Mouse (Mus musculus) myocyte (in vitro differentiated cells): ENCODE results near the gene Ogfrl1. TPM values are rescaled to one million over a fixed set of nuclear protein-coding genes. Genes with fewer than 3 reads are reported as not detected.

Experiments used
- H3K27me3 ChIP-seq: one replicate; pipeline ENCODE4 v1.6.1; 2011; ENCODE audit not compliant: control insufficient read depth, insufficient read depth, insufficient read length
- H3K36me3 ChIP-seq: one replicate; pipeline ENCODE4 v1.6.1; 2011; ENCODE audit not compliant: control insufficient read depth, insufficient read depth
- H3K4me2 ChIP-seq: one replicate; pipeline ENCODE4 v1.6.1; 2011; ENCODE audit warnings: low read depth, control low read depth
- H3K4me3 ChIP-seq: one replicate; pipeline ENCODE4 v1.5.1; 2011; ENCODE audit warnings: mild to moderate bottlenecking, control low read depth, moderate library complexity
- H3K79me2 ChIP-seq: one replicate; pipeline ENCODE4 v1.6.1; 2011; ENCODE audit not compliant: control insufficient read depth, insufficient read depth
- H3ac ChIP-seq: one replicate; pipeline ENCODE4 v1.6.1; 2011; ENCODE audit not compliant: control insufficient read depth, insufficient read length
- CEBPB ChIP-seq: IDR thresholded peaks from 2 replicates; pipeline ENCODE4 v1.6.1; 2011; ENCODE audit warnings: mild to moderate bottlenecking, moderate library complexity; ENCODE audit not compliant: poor library complexity, insufficient read depth, severe bottlenecking
- E2F4 ChIP-seq: IDR thresholded peaks from one replicate; pipeline ENCODE4 v1.6.1; 2011; ENCODE audit warnings: mild to moderate bottlenecking, control low read depth, moderate library complexity; ENCODE audit not compliant: insufficient read depth
- MAX ChIP-seq: IDR thresholded peaks from one replicate; pipeline ENCODE4 v1.6.1; 2011; ENCODE audit warnings: low read depth, mild to moderate bottlenecking, control low read depth
- MYOD1 ChIP-seq, 3 experiments: IDR thresholded peaks; one replicate each; pipeline ENCODE4 v1.6.1; 2011; ENCODE audit warnings: control low read depth in 2 of 3, low read depth in 2 of 3, mild to moderate bottlenecking in 2 of 3, moderate library complexity in 1 of 3; ENCODE audit not compliant: insufficient read length in 2 of 3, control insufficient read depth in 1 of 3
- MYOG ChIP-seq, 3 experiments: IDR thresholded peaks; one replicate each; pipeline ENCODE4 v1.6.1; 2011; ENCODE audit warnings: control low read depth in 2 of 3, low read depth in 2 of 3, mild to moderate bottlenecking in 2 of 3; ENCODE audit not compliant: insufficient read length in 2 of 3, control insufficient read depth in 1 of 3, insufficient read depth in 1 of 3
- POLR2A ChIP-seq: IDR thresholded peaks from one replicate; pipeline ENCODE4 v1.6.1; 2011; ENCODE audit warnings: low read depth, mild to moderate bottlenecking, control low read depth, moderate library complexity; ENCODE audit not compliant: insufficient read length
- POLR2AphosphoS2 ChIP-seq: IDR thresholded peaks from one replicate; pipeline ENCODE4 v1.6.1; 2011; ENCODE audit warnings: low read depth, control low read depth; ENCODE audit not compliant: insufficient read length
- REST ChIP-seq: IDR thresholded peaks from one replicate; pipeline ENCODE4 v1.6.1; 2011; ENCODE audit warnings: mild to moderate bottlenecking, control low read depth, moderate library complexity; ENCODE audit not compliant: insufficient read depth, insufficient read length
- SRF ChIP-seq: IDR thresholded peaks from one replicate; pipeline ENCODE4 v1.6.1; 2011; ENCODE audit warnings: low read depth; ENCODE audit not compliant: control insufficient read depth, insufficient read length
- TCF12 ChIP-seq: IDR thresholded peaks from one replicate; pipeline ENCODE4 v1.6.1; 2011; ENCODE audit warnings: mild to moderate bottlenecking, control low read depth; ENCODE audit not compliant: poor library complexity, insufficient read depth, severe bottlenecking
- TCF3 ChIP-seq: IDR thresholded peaks from one replicate; pipeline ENCODE4 v1.6.1; 2011; ENCODE audit warnings: low read depth, control low read depth; ENCODE audit not compliant: insufficient read length
- USF1 ChIP-seq: IDR thresholded peaks from one replicate; pipeline ENCODE4 v1.6.1; 2011; ENCODE audit warnings: low read depth, mild to moderate bottlenecking, control low read depth, moderate library complexity
- polyA plus RNA-seq: library from polyadenylated mRNA; unstranded; fragments of >200 nt; fragmentation: generic; extraction: Trizol; gene quantifications from one replicate; pipeline ENCODE4 v1.2.1, GENCODE M21; 2012; ENCODE audit warnings: missing spikeins

Gene Ogfrl1
- polyA plus RNA-seq, 1 experiment = 0.61 TPM

- no peaks in the 10 kb centered on the region for H3K27me3 ChIP-seq
- no peaks in the 10 kb centered on the region for H3K79me2 ChIP-seq
- no peaks in the 10 kb centered on the region for H3K36me3 ChIP-seq
- no peak overlapping the region for H3K4me3 ChIP-seq
- H3K4me2 ChIP-seq = no peak overlapping the region
- H3ac ChIP-seq = no peak overlapping the region
- TF ChIP-seq MAX (no peak), TCF12 (no peak), MYOD1 (IDR thresholded peaks at IDR 0.05; ENCODE audit: control insufficient read depth in 1 of 3, insufficient read length in 2 of 3, low read depth in 2 of 3) (no peak), POLR2A (no peak), SRF (no peak), USF1 (no peak), TCF3 (no peak), CEBPB (no peak), E2F4 (no peak), MYOG (IDR thresholded peaks at IDR 0.05; ENCODE audit: control insufficient read depth in 1 of 3, insufficient read depth in 1 of 3, insufficient read length in 2 of 3, low read depth in 2 of 3) (no peak)
Measured at GRCm38 (mm10) chr1:23379911-23380740, 17.4 kb downstream of the Ogfrl1 start.

- H3K36me3 ChIP-seq = no peaks in the 10 kb centered on the region
- no peaks in the 10 kb centered on the region for H3K27me3 ChIP-seq
- no peak overlapping the region for H3K4me3 ChIP-seq
- H3K4me2 ChIP-seq = no peak overlapping the region
- H3K79me2 ChIP-seq = no peaks in the 10 kb centered on the region
- TF ChIP-seq SRF (no peak), POLR2A (no peak), USF1 (no peak), CEBPB (no peak), MYOD1 (IDR thresholded peaks at IDR 0.05; ENCODE audit: control insufficient read depth in 1 of 3, insufficient read length in 2 of 3, low read depth in 2 of 3) (no peak), MYOG (IDR thresholded peaks at IDR 0.05; ENCODE audit: control insufficient read depth in 1 of 3, insufficient read depth in 1 of 3, insufficient read length in 2 of 3, low read depth in 2 of 3) (no peak)
- H3ac ChIP-seq = no peak overlapping the region
Measured at GRCm38 (mm10) chr1:23379321-23379720, 18.3 kb downstream of the Ogfrl1 start.

DNA sequence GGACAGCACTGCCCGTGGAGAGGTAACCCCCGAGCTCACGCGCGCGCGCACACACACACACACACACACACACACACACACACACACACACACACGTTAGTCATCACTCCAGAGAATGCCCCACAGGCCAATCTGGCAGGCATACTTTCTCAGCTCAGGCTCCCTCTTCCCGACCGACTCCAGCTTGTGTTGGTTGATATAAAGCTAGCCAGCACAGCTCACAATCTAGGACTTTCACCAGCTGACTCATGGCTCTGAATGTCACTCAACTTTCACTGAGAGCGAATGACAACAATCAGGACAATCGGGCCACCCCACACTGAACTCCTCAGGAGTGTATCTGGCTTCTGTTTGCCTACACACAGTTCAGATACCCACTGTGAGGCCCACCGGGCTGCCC is 20.0 kb downstream of the Ogfrl1 start:
- no peak overlapping the region for H3ac ChIP-seq
- H3K27me3 ChIP-seq = no peaks in the 10 kb centered on the region
- no peak overlapping the region for H3K4me3 ChIP-seq
- no peak for TF ChIP-seq MYOD1 (IDR thresholded peaks at IDR 0.05; ENCODE audit: control insufficient read depth in 1 of 3, insufficient read length in 2 of 3, low read depth in 2 of 3)
- TF ChIP-seq USF1 = no peak
- no peak for TF ChIP-seq SRF
- no peak for TF ChIP-seq POLR2AphosphoS2
- TF ChIP-seq MAX = no peak
- no peak for TF ChIP-seq REST
- TF ChIP-seq E2F4 = no peak
- TF ChIP-seq TCF12 = no peak
- TF ChIP-seq POLR2A = no peak
- no peak for TF ChIP-seq CEBPB
- TF ChIP-seq TCF3 = no peak
- no peak for TF ChIP-seq MYOG (IDR thresholded peaks at IDR 0.05; ENCODE audit: control insufficient read depth in 1 of 3, insufficient read depth in 1 of 3, insufficient read length in 2 of 3, low read depth in 2 of 3)
- no peaks in the 10 kb centered on the region for H3K36me3 ChIP-seq
- no peaks in the 10 kb centered on the region for H3K79me2 ChIP-seq
- no peak overlapping the region for H3K4me2 ChIP-seq

DNA sequence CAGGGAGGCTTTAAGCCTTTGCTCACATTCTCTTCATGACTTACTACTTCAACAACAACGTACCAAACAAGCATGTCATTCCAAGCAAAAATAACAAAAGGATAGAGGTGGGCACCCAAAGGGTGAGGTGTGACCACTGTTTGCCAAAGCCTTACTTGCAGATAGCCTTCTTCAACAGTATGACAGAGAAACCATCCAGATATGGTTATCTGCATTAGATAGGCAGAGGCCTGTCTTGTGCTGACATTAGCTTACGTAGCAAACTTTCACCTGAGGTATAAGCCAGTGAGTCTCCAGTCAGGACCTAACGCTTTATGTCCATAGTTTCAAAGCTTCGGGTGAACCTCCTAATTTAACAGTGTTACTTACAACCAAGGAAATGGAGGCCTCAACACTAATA is 23.4 kb downstream of the Ogfrl1 start:
- TF ChIP-seq REST (no peak), TCF3 (no peak), POLR2A (no peak), TCF12 (no peak), MYOG (IDR thresholded peaks at IDR 0.05; ENCODE audit: control insufficient read depth in 1 of 3, insufficient read depth in 1 of 3, insufficient read length in 2 of 3, low read depth in 2 of 3) (no peak), MAX (no peak), CEBPB (no peak), MYOD1 (IDR thresholded peaks at IDR 0.05; ENCODE audit: control insufficient read depth in 1 of 3, insufficient read length in 2 of 3, low read depth in 2 of 3) (no peak), E2F4 (no peak), USF1 (no peak), SRF (no peak), POLR2AphosphoS2 (no peak)
- no peaks in the 10 kb centered on the region for H3K36me3 ChIP-seq
- H3K79me2 ChIP-seq = no peaks in the 10 kb centered on the region
- H3K27me3 ChIP-seq = no peaks in the 10 kb centered on the region
- H3ac ChIP-seq = no peak overlapping the region
- H3K4me3 ChIP-seq = no peak overlapping the region
- no peak overlapping the region for H3K4me2 ChIP-seq

DNA sequence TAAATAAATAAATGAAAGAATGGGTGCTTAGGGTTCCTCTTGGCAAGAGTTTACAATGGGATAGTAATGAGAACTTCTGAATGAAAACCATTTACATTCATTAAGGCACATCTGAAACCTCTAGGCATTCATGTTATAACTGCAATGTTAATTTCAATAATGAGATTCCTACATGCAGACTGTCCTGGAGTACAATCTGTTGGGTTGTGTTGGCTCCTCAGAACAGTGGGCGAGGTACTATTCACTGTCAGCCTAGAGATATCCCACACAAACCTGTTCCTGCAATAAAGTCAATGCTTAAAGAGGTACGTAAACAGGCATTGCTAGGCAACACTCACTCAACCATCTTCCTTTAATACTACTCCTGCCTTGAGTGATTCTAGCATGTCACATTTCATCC is 32.0 kb downstream of the Ogfrl1 start:
- no peak overlapping the region for H3K4me2 ChIP-seq
- no peak for TF ChIP-seq REST
- no peak for TF ChIP-seq USF1
- no peak for TF ChIP-seq E2F4

More for the DNA sequence above, 32.0 kb downstream of the Ogfrl1 start:
- H3K36me3 ChIP-seq = no peaks in the 10 kb centered on the region
- H3ac ChIP-seq = no peak overlapping the region
- no peak overlapping the region for H3K4me3 ChIP-seq
- H3K79me2 ChIP-seq = no peaks in the 10 kb centered on the region
- no peaks in the 10 kb centered on the region for H3K27me3 ChIP-seq
